Mouse (Mus musculus) testis, postnatal 10 days (tissue): ENCODE results near the gene Wdr46.
"Not testable (repeated sequence)": the region's sequence is repeated elsewhere in the genome, so short reads cannot be mapped to it uniquely, and the experiment has no call there.

Source experiments
- DNase-seq: peaks from one replicate; pipeline ENCODE4 v3.0.0; 2021; ENCODE audit warnings: low spot score

The Wdr46 gene

GRCm38 (mm10) chr17:33952015-33952414 is 11.6 kb downstream of the Wdr46 start:
- DNase-seq = not testable (repeated sequence)

GRCm38 (mm10) chr17:33952879-33953278 is 12.4 kb downstream of the Wdr46 start:
- DNase-seq = no peak

DNA sequence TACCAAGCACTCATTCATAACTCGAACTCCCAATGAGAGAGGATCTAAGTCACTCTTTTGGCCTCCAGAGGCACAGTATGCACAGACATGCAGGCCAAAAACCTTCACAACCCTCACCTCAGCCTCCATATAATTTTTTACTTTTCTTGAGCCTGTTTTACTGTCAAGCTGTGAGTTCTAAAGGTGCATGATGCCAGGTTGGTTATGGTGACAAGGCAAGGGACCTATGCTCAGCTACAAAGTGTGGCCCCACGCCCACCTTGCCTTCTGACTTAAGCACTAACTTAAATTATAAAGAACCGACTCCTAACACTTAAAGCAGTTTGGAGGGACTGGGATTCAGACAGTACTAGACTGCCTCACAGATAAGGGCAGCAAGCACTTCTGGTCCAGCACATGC is 12.8 kb downstream of the Wdr46 start:
- DNase-seq = no peak

- DNase-seq = no peak
Measured at GRCm38 (mm10) chr17:33953961-33954565, 13.6 kb downstream of the Wdr46 start.

DNA sequence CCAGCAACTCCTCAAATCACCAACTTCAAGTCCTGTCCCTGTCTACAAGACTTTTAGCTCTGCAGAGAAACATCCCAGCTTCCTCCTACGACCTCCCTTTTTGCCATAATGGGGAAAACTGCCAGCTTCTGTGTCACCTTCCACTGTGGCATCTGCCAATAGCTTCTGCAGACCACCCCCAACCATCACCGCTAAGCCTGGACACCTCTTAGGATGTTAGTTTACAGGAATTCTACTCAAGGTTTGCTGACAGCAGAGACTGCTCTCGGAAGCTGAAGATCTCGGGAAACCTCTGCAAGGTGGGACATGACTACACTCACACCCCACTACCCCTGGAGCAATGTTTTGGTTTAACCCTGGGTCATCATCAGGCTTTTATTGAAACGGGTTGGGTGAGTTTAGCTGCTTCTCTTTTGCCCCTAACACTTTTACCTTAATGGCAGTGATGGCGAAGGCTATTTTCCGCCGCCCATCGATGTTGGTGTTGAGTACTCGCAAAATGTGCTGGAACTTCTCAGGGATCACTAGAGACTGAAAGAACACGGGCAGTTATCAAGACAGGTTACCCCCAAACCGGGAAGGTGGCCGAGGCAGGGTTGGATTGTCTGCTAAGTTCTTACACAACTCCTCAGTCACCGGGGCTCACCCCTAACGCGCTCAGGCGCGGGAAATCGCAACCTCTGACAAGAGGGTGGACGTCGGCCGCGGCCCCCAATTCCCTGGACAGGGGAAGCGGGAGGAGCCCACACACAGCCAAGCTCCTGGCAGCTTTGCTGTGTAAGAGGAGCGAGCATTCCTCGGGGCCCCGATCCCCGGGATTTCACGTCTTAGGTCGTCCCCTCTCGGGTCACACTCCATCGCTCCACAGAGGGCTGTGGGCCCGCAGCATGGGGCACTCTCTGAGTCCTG is 14.4 kb downstream of the Wdr46 start:
- peak; percentile 71 for DNase-seq

GRCm38 (mm10) chr17:33955555-33956214 is 15.2 kb downstream of the Wdr46 start, which contains the start of the genes Vps52 and Rps18:
Vps52 (plus strand) TSS chr17:33955812.
Rps18 (minus strand) TSS chr17:33956001.
- peak; percentile 95 for DNase-seq

GRCm38 (mm10) chr17:33956336-33956735 is 15.9 kb downstream of the Wdr46 start:
- DNase-seq = no peak

- no peak for DNase-seq
Measured at GRCm38 (mm10) chr17:33957493-33957892, 17.0 kb downstream of the Wdr46 start.

GRCm38 (mm10) chr17:33958451-33958850 is 18.0 kb downstream of the Wdr46 start:
- no peak for DNase-seq

- DNase-seq = peak; percentile 65
Measured at GRCm38 (mm10) chr17:33959135-33959534, 18.7 kb downstream of the Wdr46 start.

DNA sequence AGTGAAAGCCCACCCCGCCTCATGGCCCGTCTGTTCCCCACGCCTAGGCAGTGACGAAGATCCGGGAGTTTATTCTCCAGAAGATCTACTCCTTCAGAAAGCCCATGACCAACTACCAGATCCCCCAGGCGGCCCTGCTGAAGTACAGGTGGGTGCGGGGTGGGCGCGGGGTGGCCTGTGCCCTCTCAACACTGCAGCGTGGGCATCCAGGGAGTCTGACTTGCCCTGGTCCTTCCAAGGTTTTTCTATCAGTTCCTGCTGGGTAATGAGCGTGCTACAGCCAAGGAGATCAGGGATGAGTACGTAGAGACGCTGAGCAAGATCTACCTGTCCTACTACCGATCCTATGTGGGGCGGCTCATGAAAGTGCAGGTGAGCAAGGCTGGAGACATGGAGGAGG is 19.5 kb downstream of the Wdr46 start:
- DNase-seq = no peak

GRCm38 (mm10) chr17:33962876-33963275 is 22.4 kb downstream of the Wdr46 start:
- no peak for DNase-seq

DNA sequence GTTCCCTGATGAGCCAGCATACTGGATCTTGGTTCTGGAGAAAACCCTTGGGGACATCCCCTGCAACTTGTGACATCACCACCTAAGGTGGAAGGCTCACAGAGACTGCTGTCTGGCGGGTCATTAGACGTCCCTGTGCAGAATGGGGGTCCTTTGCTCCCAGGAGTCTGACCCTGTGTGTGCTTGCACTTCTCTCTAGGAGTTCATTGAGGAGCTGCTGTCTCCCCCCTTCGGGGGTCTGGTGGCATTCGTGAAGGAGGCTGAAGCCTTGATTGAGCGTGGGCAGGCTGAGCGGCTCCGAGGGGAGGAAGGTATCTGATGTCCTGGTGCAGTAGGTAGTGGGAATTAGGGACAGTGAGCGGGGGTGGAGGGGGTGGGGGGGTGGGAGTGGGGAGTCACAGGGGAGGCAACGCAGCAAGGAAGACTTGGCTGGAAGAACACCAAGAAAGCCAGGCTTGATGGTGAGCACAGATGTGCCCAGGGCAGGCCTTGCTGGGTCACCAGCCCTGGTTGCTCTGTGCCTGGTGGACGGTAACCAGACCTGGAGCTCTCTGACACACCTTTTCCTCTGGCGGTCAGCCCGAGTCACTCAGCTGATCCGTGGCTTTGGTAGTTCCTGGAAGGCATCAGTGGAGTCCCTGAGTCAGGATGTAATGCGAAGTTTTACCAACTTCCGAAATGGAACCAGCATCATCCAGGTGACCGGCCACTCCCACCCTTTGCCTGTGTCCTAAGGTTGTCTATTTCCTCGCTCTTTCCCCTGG is 24.8 kb downstream of the Wdr46 start:
- DNase-seq = peak; percentile 55

GRCm38 (mm10) chr17:33965846-33966550 is 25.5 kb downstream of the Wdr46 start:
- peak; percentile 49 for DNase-seq

DNA sequence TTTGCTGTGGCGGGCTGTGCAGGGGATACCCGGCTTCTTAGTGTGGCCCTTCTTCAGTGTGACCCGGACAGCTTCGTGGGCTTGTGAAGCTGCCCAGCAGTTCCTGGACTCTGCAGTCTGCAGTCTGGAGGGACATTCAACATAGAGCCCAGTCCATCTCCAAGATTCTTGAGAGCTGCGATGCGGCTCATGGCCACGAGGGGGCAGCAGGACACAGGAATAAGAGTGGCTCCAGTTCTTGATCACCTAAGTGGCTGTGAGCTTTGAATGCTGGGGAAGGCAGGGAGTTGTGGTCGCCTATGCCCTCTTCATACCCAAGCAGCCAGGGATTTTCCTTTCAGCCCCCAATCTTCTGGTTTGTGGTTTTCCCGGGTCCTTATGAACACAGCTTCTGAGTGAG is 28.0 kb downstream of the Wdr46 start:
- peak; percentile 83 for DNase-seq

- no peak for DNase-seq
Measured at GRCm38 (mm10) chr17:33968927-33969326, 28.5 kb downstream of the Wdr46 start.

- DNase-seq = peak; percentile 54
Measured at GRCm38 (mm10) chr17:33969394-33969793, 28.9 kb downstream of the Wdr46 start.

DNA sequence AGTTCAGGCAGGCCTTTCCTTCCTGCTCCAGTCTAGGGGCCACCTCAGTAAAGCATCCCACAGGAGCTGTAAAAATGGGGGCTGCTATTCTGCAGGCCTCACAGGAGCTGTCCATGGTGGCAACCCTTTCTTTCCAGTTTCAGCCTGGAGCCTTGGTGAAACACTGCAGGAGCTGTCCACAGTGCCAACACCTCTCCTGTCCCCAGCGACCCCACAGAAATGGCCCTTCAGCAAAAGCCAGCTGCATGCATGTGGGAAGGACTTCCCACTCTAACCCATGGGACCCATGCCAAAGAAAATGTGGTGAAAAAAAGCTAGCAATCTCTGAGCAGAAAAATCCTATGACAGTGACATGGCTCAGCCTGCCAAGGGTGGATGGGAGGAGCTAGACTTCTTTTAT is 32.2 kb downstream of the Wdr46 start:
- peak; percentile 75 for DNase-seq

DNA sequence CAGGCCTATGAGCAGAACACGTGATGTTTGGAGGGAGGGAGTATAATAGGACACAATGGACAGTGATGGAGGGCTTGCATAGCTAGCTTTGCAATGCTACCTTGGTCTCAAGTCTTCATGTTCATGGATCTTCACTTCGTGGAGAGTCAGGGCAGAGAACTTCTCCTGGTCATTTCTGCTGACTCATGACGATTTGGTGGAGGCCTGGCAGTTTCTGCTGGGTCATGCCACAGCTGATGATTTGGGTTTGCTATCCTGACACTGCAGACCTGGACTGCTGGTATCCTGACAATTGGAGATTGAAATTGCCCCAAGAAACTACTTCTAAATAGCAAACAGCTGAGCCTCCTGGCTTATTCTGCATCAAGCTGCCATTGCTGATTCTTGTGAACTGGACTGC is 33.1 kb downstream of the Wdr46 start:
- no peak for DNase-seq

- no peak for DNase-seq
Measured at GRCm38 (mm10) chr17:33977861-33978557, 37.5 kb downstream of the Wdr46 start.

- DNase-seq = peak; percentile 52
Measured at GRCm38 (mm10) chr17:33978631-33979031, 38.2 kb downstream of the Wdr46 start.
